Mouse (Mus musculus) megakaryocyte, embryonic 14.5 days (primary cell): ENCODE data around the gene R3hdm4.

Experiments
- FLI1 ChIP-seq: IDR thresholded peaks from 2 replicates; pipeline ENCODE4 v1.6.1; 2012; ENCODE audit warnings: low read length, inconsistent platforms, mixed read lengths
- GATA1 ChIP-seq: IDR thresholded peaks from 3 replicates; pipeline ENCODE4 v1.6.1; 2012; ENCODE audit warnings: mixed read lengths, low read length, inconsistent platforms, borderline replicate concordance

- TF ChIP-seq GATA1 (no peak), FLI1 (no peak)
These were observed 4.9 kb upstream of the R3hdm4 start for GRCm38 (mm10) chr10:79925785-79926490.
